Mouse (Mus musculus) testis, postnatal 14 days (tissue): ENCODE measurements at regions not wholly inside any gene's neighbourhood (a gene's known extent, or its start where the extent isn't known, plus 50 kb on each side); places are given as distances from the start of the nearest gene placed in this dataset.

Experiments
- DNase-seq: peaks from one replicate; pipeline ENCODE4 v3.0.0; 2021; ENCODE audit warnings: low spot score

DNA sequence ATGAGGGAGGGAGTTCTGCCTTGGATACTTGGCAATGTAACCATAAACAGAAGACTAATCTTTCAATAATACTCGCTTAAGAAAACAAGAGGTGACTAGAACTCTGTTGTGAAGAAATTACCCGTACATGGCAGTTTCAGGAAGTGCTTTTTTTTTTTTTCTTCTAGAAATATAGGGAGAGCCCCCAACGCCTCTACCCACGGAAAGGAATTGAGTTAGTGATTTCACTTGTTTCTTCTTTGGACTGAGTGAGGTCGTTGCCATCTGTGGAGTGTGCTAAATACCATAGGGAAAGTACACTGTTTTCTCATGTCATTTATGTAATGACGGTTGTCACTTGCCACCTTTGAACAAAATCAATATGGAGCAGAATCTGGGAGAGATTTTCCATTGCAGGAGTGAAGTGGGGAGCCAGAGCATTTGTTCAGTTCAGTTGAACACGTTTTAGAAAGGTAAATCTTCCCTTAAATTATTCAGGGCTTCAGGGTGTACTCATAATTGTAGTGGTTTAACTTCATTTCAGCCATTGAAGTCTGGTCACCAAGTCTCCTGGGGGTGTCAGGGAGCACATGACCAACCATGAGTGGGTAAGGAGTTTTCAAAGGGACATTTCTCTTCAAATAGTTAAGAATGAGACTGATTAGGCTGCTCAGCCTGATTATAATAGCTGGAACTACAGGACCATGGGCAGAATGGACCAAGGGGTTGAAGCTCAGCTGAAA, 266.3 kb upstream of the 2610301B20Rik start:
- DNase-seq, result no peak

DNA sequence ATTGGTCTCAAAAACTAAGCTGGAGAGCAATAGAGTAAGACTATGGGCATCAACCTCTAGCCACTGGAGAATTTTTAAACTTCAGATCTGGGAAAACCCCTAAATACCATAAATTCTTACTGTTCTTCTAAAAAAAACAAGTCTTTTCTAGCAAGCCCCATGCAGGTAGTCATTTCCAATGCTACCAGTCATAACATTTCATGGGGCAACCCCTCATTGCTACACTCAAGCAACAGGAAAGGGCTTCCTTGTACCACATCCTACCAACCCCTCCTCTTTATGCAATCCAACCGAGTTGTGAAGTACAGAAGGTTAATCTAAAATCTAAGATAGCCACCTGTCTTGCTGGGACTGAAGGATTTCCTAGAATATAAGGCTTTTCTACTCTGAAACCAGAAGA, 263.5 kb upstream of the 2610301B20Rik start:
- DNase-seq, result no peak
